Mouse (Mus musculus): ENCODE results near the gene Atxn1. TPM values are rescaled to one million over a fixed set of nuclear protein-coding genes. Genes with fewer than 3 reads are reported as not detected.
A peak's percentile ranks its signal among the peaks of the same experiment; 100 is the strongest.

Gene Atxn1
- polyA plus RNA-seq, 1 experiment from 2014 or later = 7.7 TPM

DNA sequence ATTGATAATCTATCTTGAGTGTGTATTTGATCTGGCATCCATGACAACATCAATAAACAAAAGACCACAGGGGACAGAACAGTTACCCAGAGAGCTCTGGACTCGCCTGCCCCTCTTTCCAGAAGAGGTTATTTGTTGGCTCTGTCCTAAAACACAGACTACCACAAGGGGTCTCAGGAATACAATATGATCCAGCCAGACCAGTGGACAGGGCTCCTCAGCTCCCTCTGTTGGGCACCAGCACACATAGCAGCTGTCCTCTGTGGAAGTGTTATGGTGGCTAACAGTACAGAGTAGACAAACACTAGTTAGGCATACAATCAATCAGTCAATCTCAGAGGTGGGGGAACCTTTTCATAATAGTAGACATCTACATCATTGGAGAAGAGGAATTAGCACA, 12.1 kb upstream of the Atxn1 start:
- ATAC-seq (ENCODE audit: insufficient number of reproducible peaks, low FRiP score) = no peak
- Histone ChIP-seq H3K9me3 (replicated peaks) (no peaks in the 10 kb centered on the region), H3K9ac (no peak overlapping the region), H3K4me3 (no peak overlapping the region), H3K4me1 (replicated peaks) (0 out of 2 replicates have a peak, but pooled peaks cover 2% of the 10 kb centered on the region), H3K27me3 (replicated peaks) (no peaks in the 10 kb centered on the region), H3K4me2 (no peak overlapping the region), H3K36me3 (no peaks in the 10 kb centered on the region), H3K27ac (ENCODE audit: poor library complexity, severe bottlenecking) (no peak overlapping the region)
- 24% methylated on average over 1 of the region's 1 CpGs for WGBS

DNA sequence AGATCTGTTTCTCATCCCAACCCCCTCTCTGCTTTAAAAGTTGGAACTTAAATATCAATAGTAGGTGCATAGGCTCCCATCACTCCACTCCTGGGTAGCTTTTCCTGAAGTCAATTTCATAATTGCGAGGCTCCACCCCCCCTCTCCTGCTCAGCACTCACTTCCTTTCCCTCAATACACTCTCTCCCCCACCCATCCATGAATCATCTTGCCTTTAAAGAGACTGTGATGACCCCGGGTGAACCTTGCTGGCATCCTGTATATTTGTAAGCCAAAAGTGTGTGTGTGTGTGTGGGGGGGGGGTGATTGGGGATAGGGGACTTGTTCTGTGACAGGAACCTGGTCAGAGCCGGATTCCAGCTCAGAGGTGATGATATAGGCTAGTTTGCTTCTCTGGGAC, 9.8 kb upstream of the Atxn1 start:
- no peaks in the 10 kb centered on the region for H3K27me3 ChIP-seq (replicated peaks)
- no peaks in the 10 kb centered on the region for H3K9me3 ChIP-seq (replicated peaks)
- H3K4me2 ChIP-seq = no peak overlapping the region
- no peaks in the 10 kb centered on the region for H3K36me3 ChIP-seq
- 40% methylated on average over 3 of the region's 3 CpGs for WGBS
- no peak overlapping the region for H3K4me3 ChIP-seq
- H3K27ac ChIP-seq (ENCODE audit: poor library complexity, severe bottlenecking) = no peak overlapping the region
- H3K4me1 ChIP-seq (replicated peaks) = 0 out of 2 replicates have a peak, but pooled peaks cover 2% of the 10 kb centered on the region
- H3K9ac ChIP-seq = no peak overlapping the region
- no peak for ATAC-seq (ENCODE audit: insufficient number of reproducible peaks, low FRiP score)

DNA sequence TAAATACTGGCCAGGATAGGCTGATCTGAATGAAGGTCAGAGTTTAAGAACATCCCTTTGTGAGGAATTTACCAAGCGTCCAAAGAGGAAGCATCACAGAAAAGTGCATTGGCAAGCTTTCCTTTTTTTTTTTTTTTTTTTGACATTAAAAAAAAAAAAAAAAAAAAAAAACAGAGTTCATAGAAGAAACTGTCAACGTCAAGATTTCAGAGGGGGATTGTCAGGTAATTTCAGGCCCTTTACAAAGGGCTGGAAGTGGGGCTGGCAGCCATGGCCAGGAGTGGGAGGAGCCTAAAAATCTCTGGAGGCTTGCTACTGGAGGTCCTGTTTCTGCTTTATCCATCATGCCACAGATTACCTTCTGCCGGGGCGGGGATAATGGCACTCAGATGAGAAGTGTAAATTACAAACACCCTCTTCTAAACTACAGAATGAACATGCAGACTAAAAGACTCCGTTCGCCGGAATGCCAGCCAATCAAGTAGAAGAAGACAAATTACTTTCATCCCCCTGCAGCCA, 9.2 kb upstream of the Atxn1 start:
- Histone ChIP-seq H3K36me3 (no peaks in the 10 kb centered on the region), H3K4me3 (no peak overlapping the region), H3K27me3 (replicated peaks) (no peaks in the 10 kb centered on the region), H3K4me1 (replicated peaks) (0 out of 2 replicates have a peak, but pooled peaks cover 2% of the 10 kb centered on the region), H3K4me2 (no peak overlapping the region), H3K9ac (no peak overlapping the region), H3K27ac (ENCODE audit: poor library complexity, severe bottlenecking) (no peak overlapping the region), H3K9me3 (replicated peaks) (no peaks in the 10 kb centered on the region)
- WGBS = 42% methylated on average over 7 of the region's 7 CpGs
- no peak for ATAC-seq (ENCODE audit: insufficient number of reproducible peaks, low FRiP score)

DNA sequence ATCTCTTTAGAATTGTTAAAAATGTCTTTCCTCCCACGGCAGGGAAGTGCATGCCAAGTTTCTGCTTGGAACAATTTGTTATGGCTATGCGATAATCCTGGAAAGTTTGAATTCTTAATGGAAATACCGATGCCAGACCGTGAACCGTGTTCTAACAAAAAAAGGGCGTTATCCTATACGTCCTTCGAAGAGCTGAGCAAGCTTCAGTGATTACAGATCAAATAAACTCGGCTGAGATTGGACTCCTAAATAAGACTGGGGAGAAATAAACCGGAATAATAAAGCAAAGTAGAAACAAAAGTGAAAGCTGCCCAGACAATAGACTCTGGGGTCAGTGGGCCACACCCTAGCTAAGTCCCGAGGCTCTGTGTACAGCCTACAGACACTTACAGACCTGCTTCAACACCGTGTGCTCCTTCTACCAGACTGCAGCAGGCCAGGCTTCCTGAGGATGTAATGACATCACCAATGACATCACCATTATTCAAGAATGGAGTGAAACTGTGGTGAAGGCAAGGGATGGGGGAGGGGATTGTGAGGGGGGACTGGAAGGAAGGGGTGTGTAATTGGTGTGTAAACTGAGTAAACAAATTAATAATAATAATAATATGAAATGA, 6.2 kb upstream of the Atxn1 start:
- Histone ChIP-seq H3K9ac (no peak overlapping the region), H3K36me3 (no peaks in the 10 kb centered on the region), H3K9me3 (replicated peaks) (no peaks in the 10 kb centered on the region), H3K4me1 (replicated peaks) (peaks cover 7% of the 10 kb centered on the region; the same call in 1 of the 2 replicates), H3K27ac (ENCODE audit: poor library complexity, severe bottlenecking) (no peak overlapping the region), H3K4me3 (no peak overlapping the region), H3K4me2 (no peak overlapping the region), H3K27me3 (replicated peaks) (no peaks in the 10 kb centered on the region)
- peak; percentile 33; the same call in 1 of the 2 replicates for ATAC-seq (ENCODE audit: insufficient number of reproducible peaks, low FRiP score)
- WGBS = 67% methylated on average over 12 of the region's 12 CpGs

DNA sequence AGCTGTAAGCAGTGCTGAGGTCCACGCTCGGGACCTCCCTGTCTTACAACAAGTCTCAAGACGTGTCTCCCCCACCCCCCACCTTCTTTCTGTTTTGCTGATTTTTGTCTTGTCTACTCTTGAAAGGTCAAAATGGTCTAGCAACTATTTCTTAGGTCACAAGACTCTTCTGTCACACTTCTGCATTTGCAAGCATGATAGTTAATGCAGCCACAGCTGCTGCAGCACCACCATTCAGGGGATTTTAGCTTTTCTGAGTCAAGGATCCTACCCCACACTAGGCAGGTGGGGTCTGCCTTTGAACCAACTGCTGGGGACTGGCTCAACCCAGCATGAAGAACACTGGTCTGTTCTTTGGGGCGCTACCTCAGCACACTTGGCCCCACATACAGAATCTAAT, 3.4 kb upstream of the Atxn1 start:
- H3K27ac ChIP-seq (ENCODE audit: poor library complexity, severe bottlenecking) = no peak overlapping the region
- no peaks in the 10 kb centered on the region for H3K36me3 ChIP-seq
- no peak for ATAC-seq (ENCODE audit: insufficient number of reproducible peaks, low FRiP score)
- H3K4me3 ChIP-seq = no peak overlapping the region
- peaks cover 7% of the 10 kb centered on the region; the same call in 1 of the 2 replicates for H3K4me1 ChIP-seq (replicated peaks)
- no peaks in the 10 kb centered on the region for H3K27me3 ChIP-seq (replicated peaks)
- no peak overlapping the region for H3K4me2 ChIP-seq
- no peak overlapping the region for H3K9ac ChIP-seq
- WGBS = 59% methylated on average over 4 of the region's 4 CpGs
- no peaks in the 10 kb centered on the region for H3K9me3 ChIP-seq (replicated peaks)

DNA sequence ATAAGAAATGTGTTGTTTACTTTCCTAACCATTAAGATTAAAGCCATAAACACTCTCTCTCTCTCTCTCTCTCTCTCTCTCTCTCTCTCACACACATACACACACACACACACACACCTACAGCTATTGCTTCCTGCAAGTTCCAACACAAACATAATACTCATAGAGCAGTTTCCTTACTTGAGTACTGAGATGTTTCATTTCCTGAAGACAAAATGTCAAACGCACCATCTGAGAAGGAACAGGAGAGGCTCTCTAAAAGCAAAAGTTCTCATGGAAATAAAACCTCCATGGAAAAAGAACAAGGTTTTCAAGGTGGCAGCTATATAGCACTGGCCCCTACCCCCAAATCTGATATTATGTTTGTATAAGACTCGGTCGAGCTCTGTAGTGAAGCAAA, 2.6 kb upstream of the Atxn1 start:
- Histone ChIP-seq H3K9ac (no peak overlapping the region), H3K4me3 (no peak overlapping the region), H3K27ac (ENCODE audit: poor library complexity, severe bottlenecking) (no peak overlapping the region), H3K27me3 (replicated peaks) (no peaks in the 10 kb centered on the region), H3K4me1 (replicated peaks) (peaks cover 12% of the 10 kb centered on the region), H3K9me3 (replicated peaks) (no peaks in the 10 kb centered on the region), H3K36me3 (no peaks in the 10 kb centered on the region), H3K4me2 (no peak overlapping the region)
- 57% methylated on average over 3 of the region's 3 CpGs for WGBS
- ATAC-seq (ENCODE audit: insufficient number of reproducible peaks, low FRiP score) = no peak

DNA sequence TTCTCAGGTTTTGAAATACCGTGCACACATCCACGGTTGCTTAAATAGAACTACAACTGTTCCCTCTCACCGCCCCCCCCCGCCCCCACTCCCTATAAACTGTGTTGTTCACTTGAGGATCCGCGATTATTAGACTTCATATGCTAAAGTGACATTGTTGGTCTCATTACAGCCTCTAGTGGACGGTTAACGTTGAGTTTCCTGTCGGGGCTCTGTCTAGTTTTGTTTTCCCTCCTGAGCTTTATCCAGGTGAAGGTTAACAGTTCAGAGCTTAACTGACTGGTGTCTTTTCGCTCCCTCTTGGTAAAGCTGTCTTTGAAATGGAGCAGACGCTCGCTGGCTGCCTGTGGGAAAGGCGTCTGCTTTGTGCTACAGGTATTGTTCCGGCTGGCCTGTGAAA, 1.8 kb upstream of the Atxn1 start:
- Histone ChIP-seq H3K4me3 (peak overlapping the region; percentile 92), H3K27ac (ENCODE audit: poor library complexity, severe bottlenecking) (no peak overlapping the region), H3K9ac (peak overlapping the region; percentile 97), H3K4me1 (replicated peaks) (peaks cover 20% of the 10 kb centered on the region), H3K27me3 (replicated peaks) (no peaks in the 10 kb centered on the region), H3K36me3 (no peaks in the 10 kb centered on the region), H3K4me2 (peak overlapping the region; percentile 84), H3K9me3 (replicated peaks) (no peaks in the 10 kb centered on the region)
- ATAC-seq (ENCODE audit: insufficient number of reproducible peaks, low FRiP score) = no peak
- 2% methylated on average over 14 of the region's 14 CpGs for WGBS

DNA sequence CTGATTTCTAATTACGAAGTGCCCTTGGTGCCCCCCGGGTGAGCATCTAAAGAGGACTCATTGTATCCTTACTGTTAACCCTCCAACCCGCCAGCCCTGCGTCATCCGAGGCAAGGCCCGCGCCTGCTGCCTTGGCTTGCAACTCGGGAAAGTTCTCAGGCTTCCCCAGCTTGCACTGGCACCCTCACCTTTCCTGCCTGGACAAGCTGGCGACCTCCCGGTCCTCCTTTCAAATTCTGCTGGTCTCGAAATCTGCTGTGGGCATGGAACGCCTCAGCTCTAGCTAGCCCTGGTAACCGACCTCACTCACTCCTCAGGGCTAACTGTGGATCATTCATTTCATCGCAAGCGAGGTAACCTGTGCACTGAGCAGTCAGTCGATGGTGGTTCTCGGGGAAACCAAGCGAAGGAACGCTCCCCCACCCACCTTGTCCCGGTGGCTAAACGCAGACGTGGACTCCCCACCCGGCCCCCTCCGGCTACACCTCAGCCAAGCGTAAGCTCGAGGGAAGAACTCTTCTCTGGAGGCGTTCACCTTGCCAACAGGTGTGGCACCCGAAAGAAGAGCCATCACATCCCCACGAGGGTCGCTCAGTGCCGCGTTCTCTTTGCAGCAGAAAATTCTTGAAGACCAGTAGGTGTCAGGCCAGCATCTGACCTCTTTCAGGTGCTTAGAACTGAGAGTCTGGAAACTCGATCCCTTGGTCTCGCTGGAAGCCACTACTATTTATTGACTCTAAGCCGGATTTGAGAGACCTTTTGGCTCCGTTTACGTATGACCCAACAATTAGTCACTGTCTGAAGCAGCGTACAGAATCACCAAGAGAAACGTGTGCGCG, 1.0 kb upstream of the Atxn1 start:
- Histone ChIP-seq H3K27ac (ENCODE audit: poor library complexity, severe bottlenecking) (peak overlapping the region; percentile 96), H3K27me3 (replicated peaks) (no peaks in the 10 kb centered on the region), H3K4me2 (peak overlapping the region; percentile 84), H3K4me1 (replicated peaks) (peaks cover 25% of the 10 kb centered on the region), H3K9ac (peak overlapping the region; percentile 97), H3K36me3 (no peaks in the 10 kb centered on the region), H3K4me3 (peak overlapping the region; percentile 92), H3K9me3 (replicated peaks) (no peaks in the 10 kb centered on the region)
- under 1% methylated on average over 41 of the region's 41 CpGs for WGBS
- ATAC-seq (ENCODE audit: insufficient number of reproducible peaks, low FRiP score) = peak; percentile 19

DNA sequence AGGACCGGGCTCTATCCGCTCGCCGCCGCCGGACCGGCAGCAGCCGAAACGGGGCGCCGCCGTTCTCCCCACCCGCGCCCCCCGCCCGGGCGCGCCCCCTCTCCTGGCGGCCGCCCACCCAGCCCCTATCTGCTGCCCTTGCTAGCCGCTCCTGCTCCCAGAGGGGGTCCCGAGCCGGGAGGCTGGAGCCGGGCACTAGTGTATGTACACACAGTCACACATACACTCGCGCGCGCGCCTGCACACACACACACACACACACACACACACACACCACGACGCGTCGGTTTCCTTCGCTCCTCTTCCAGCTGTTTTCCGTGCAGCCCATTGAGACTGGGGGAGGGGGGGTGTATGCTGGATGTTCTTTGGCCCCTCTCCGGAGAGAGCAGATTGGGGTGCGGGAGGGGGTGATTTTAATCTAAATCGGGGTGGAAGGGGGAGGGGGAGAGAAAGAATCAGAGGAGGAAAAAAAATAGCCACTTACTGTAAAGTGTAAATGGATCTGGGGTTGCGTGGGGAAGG, 416 bp downstream of the Atxn1 start:
- Histone ChIP-seq H3K9me3 (replicated peaks) (no peaks in the 10 kb centered on the region), H3K4me1 (replicated peaks) (peaks cover 35% of the 10 kb centered on the region), H3K27ac (ENCODE audit: poor library complexity, severe bottlenecking) (peak overlapping the region; percentile 96), H3K36me3 (no peaks in the 10 kb centered on the region), H3K27me3 (replicated peaks) (no peaks in the 10 kb centered on the region), H3K9ac (peak overlapping the region; percentile 97), H3K4me2 (peak overlapping the region; percentile 84), H3K4me3 (peak overlapping the region; percentile 92)
- 0% methylated on average over 19 of the region's 39 CpGs for WGBS
- peak; percentile 45 for ATAC-seq (ENCODE audit: insufficient number of reproducible peaks, low FRiP score)

DNA sequence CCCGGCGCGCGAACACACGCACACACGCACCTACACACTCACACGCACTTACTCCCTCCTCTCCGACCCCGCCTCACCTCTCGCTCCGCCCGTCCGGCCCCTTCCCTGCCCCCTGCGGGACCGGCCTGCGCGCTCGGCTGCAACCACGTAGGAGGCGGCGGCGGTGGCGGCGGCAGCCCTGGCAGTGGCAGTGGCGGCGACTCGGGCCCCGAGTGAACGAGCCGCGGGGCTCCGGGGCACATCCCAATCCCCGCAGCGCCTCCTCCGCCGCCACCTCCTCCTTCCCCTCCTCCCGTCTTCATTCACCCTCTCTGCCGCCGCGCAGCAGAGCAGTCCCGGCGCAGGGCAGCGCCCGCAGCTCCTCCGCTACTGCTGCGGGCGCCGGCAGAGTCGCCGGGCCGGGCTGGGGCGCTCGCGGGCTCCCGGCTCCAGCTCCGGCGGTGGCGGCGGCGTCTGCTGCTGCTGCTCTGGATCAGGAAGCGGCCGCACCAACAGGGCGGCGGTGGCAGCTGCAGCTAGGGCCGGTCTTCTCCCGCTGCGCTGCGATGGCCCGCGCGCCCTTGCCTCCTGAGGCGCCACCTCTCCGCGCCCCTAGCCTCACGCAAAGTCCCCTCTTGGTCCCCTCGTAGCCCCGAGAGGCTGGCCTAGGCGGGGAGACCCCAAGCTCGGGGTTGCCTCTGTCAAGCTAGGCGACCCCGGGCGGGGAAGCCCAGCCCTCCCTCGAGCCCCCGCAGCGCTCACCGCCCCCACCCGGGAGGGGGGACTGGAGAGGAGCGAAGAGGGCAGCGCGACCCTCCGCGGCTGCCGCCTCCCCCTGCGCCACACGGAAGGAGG, 1.1 kb downstream of the Atxn1 start:
- Histone ChIP-seq H3K9me3 (replicated peaks) (no peaks in the 10 kb centered on the region), H3K9ac (peak overlapping the region; percentile 97), H3K27ac (ENCODE audit: poor library complexity, severe bottlenecking) (peak overlapping the region; percentile 96), H3K36me3 (no peaks in the 10 kb centered on the region), H3K4me3 (peak overlapping the region; percentile 92), H3K4me2 (peak overlapping the region; percentile 84), H3K4me1 (replicated peaks) (peaks cover 39% of the 10 kb centered on the region), H3K27me3 (replicated peaks) (no peaks in the 10 kb centered on the region)
- ATAC-seq (ENCODE audit: insufficient number of reproducible peaks, low FRiP score) = peak; percentile 56
- WGBS = under 1% methylated on average over 91 of the region's 95 CpGs

Data from heart, embryonic 12.5 days (tissue).